Mouse (Mus musculus) layer of hippocampus, adult 18-20 months (tissue): ENCODE data around the gene Fzd1. TPM values are rescaled to one million over a fixed set of nuclear protein-coding genes. Genes with fewer than 3 reads are reported as not detected.

Source experiments
- DNase-seq, 2 experiments: peaks; one replicate each; pipeline ENCODE4 v3.0.0; 2022; ENCODE audit warnings: low spot score in 2 of 2
- long read RNA-seq: library from polyadenylated mRNA; stranded (forward); transcript quantifications from one replicate; pipeline ENCODE4 v2.0.0, GENCODE M21; 2021
- total RNA-seq, 2 experiments: library from RNA; stranded (reverse); gene quantifications; 2 replicates each; pipeline ENCODE4 v1.2.3; 2021

Fzd1 gene
- 10 to 100 TPM; 10.0 to 10.2 TPM for total RNA-seq
- long read RNA-seq, full-length matches to known transcripts = 25 of 25 reads
- long read RNA-seq, partial matches to known transcripts = 0 of 25 reads
- long read RNA-seq, other reads (novel, unspliced or antisense) = 0 of 25 reads

DNA sequence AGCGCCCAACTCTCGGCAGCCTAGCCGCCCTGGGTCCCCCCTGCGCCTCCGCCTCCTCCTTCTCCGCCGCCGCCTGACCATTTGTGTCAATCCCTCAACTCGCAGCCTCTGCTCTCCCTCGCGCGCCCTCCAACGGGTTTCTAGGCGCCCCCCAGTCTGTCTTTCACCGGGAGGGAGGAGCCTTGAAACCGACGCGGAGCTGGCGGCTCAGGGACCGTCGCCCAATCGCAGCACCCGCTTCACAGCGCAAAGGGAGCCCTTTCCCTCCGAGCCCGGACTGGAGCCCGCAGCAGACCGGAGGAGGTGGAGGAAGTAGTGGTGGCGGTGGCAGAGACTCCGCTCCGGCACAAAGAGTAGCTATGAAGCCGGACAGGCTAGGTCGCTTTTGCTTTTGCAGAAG lies at the start of gene Fzd1:
Gene Fzd1, minus strand, starts transcription at position 134 of the 400 bp plus-strand sequence.
- peak; percentile 86 to 89 for DNase-seq

- no peak for DNase-seq
Measured at GRCm38 (mm10) chr5:4805228-4805627, 47.4 kb upstream of the Fzd1 start.

DNA sequence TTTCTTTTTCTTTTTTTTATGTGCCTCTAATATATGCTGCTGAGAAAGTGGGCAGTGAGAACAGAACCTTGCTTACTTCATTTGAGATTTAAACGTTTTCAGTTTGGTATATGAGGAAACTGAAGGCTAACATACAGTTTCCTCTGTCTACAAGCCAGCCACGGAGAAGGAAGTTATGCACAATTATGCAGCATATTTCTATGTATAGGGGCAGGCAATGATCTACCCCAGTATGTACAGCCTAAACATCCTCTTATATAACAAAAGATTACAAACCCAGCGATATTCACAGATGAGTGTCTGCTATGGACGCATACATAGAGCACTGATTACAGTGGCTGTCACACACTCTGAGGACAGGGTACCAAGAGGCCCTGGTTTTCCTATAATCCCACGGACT lies 45.9 kb upstream of the Fzd1 start:
- DNase-seq = no peak

GRCm38 (mm10) chr5:4801971-4802370 lies 44.1 kb upstream of the Fzd1 start:
- no peak for DNase-seq

GRCm38 (mm10) chr5:4801096-4801850 lies 43.4 kb upstream of the Fzd1 start:
- DNase-seq = no peak

- DNase-seq = no peak
Measured at GRCm38 (mm10) chr5:4791219-4791618, 33.4 kb upstream of the Fzd1 start.

DNA sequence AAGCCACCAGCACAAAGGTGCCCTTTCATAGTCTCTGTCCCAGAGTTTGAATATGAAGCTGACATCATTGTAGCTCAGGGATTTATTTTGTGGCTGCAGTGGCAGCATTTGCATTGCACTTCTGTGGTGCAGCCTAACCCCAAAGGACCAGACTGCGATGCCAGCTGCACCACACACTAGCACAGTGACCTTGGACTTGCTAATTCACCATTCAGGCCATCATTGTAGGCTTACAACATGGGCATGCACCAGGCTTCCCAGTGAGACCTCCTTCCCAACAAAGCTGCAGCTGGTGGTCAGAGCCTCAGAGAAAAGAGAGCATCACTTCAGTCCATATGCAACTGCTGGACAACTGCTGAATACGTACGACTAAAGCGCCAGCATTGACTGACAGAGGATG lies 32.4 kb upstream of the Fzd1 start:
- DNase-seq = no peak

- no peak for DNase-seq
Measured at GRCm38 (mm10) chr5:4788484-4788883, 30.6 kb upstream of the Fzd1 start.

- DNase-seq = no peak
Measured at GRCm38 (mm10) chr5:4786816-4787215, 29.0 kb upstream of the Fzd1 start.

DNA sequence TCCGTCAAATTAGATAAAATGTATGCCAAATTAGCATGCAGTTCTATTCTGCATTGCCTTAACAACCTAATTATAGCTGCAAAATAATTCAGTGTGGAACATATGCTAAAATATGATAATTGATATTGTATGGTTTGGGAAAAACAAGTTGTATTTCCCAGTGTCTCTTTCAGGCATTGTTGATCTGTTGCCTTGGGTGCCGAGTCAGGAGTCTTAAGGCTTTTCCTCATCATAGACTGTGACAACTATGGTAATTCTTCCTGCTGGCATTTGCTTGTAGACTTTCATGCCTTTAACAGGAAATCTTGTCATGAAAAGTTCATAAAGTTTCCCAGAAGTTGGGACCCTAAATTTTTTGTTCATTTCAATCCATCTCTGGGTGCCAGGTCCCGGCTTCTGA lies 20.4 kb upstream of the Fzd1 start:
- DNase-seq = no peak

DNA sequence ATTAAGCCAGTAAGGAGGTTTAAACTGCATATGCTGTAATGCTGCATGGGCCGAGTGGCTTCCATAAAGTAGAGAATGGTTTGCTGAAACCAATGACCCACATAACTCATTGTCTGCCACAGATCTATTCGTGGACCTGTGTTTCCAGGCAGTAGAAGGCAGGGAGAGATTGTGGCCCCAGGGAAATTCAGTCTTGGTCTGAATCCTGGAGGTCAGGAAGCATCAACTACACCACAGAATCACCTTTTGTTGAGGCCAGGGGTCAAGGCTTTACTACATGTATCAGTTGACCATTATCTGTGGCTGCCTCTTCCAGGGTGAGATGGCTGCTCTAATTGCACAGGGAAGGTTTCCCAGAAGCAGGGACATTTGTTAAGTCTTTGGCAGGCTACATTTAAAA lies 18.7 kb upstream of the Fzd1 start:
- DNase-seq = no peak

DNA sequence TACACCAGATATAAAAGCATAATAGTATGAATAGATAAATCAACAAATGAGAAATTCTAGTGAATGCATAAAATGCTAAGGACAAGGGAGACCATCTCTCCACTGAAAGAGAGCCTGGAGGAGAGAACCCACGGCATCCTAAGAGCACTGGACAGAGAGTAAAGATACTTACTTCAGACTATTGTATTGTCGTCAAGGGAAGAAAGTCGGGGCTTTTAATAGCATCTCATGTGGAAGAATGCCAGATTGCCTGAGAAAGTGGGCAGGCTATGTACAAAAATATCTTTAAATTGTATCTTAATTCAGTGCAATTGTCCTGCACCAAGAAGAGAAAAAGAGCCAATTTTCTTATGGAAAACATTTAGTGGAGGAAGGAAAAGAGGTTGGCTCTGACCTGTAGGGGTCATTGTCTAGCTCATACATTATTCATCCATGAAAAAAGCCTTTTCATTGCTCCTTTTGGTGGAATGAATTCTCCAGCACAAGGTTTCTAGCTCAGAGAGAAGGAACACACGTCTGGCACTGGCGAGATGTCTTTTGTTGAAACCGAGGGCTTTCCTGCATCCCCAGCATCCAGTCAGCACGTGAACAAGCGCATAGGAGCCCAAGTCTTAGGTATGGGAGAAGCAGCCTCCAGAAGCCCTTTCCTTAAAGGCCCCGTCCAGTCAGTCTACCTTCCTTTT lies 15.4 kb upstream of the Fzd1 start:
- no peak for DNase-seq

- no peak for DNase-seq
Measured at GRCm38 (mm10) chr5:4770609-4771008, 12.8 kb upstream of the Fzd1 start.

- DNase-seq = no peak
Measured at GRCm38 (mm10) chr5:4767896-4768295, 10.1 kb upstream of the Fzd1 start.

DNA sequence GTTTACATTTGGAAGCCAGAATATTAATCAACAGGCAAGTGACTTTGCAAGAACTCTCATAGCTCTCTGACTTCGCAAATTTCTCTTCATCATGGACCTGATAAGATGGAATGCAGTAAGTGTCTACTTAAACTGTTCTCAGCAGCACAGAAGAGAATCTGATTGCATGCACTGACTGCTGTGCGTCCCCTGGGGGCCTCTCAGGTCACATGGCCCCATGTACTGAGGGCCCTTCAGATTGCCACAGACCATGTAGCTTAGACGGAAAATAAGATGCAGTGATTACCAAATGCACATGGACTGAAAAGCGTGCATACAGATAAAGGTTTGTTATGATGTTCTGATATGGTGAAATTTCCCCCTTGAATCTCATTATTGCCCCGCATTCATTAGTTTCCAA lies 8.9 kb upstream of the Fzd1 start:
- DNase-seq = no peak

- DNase-seq = no peak
Measured at GRCm38 (mm10) chr5:4761891-4762290, 4.1 kb upstream of the Fzd1 start.

- DNase-seq = no peak
Measured at GRCm38 (mm10) chr5:4758331-4759080, 671 bp upstream of the Fzd1 start.

- DNase-seq = peak; percentile 19 to 53
Measured at GRCm38 (mm10) chr5:4756871-4757711, 744 bp downstream of the Fzd1 start.

- peak in 1 of 2 experiments; percentile 9 for DNase-seq
Measured at GRCm38 (mm10) chr5:4756001-4756681, 1.7 kb downstream of the Fzd1 start.

DNA sequence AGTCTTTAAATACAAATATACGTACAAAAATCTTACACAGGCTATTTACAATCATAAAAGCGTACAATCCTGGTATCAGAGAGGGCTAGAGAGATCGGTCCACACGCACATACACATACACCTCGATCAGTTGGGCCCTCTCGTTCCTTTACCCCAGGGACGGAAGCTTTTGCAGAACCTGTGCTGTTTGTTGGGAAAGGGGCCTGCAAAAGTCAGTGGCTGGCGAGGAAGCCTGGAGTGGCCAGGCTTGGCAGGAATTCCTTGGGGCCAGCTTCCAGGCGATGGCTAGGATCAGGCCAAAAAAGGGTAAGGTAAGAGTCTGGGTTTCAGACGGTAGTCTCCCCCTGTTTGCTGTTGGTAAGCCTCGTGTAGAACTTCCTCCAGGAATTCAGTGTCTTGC lies 2.5 kb downstream of the Fzd1 start:
- no peak for DNase-seq
